Mouse (Mus musculus) gastrocnemius, postnatal 36 days (tissue): ENCODE data around the gene Actn2. TPM values are rescaled to one million over a fixed set of nuclear protein-coding genes. Genes with fewer than 3 reads are reported as not detected.

Experiments used
- DNase-seq, 2 experiments: peaks; one replicate each; pipeline ENCODE4 v3.0.0; 2022
- intact Hi-C: fragments of 180-260 bp; cut with DNase I; formaldehyde crosslinking; loops from one replicate; pipeline ENCODE4 v1.15.1; 2025
- total RNA-seq, 2 experiments: library from RNA; stranded (reverse); gene quantifications; 2 replicates each; pipeline ENCODE4 v1.2.3; 2021

The Actn2 gene
- total RNA-seq, 2 experiments from 2014 or later: 1,044 to 1,453 TPM

GRCm38 (mm10) chr13:12267097-12267496 is 73.5 kb downstream of the Actn2 start:
- no peak for DNase-seq
- intact Hi-C loops: loop anchor here (1.0 kb wide), 1 partner anchor 56 kb away; no protein-coding TSS in a partner anchor

- intact Hi-C loops: no loop called here
- DNase-seq: no peak
Measured at GRCm38 (mm10) chr13:12263996-12264395, 76.6 kb downstream of the Actn2 start.

- intact Hi-C loops: no loop called here
- no peak for DNase-seq
Measured at GRCm38 (mm10) chr13:12261505-12261904, 79.1 kb downstream of the Actn2 start.

DNA sequence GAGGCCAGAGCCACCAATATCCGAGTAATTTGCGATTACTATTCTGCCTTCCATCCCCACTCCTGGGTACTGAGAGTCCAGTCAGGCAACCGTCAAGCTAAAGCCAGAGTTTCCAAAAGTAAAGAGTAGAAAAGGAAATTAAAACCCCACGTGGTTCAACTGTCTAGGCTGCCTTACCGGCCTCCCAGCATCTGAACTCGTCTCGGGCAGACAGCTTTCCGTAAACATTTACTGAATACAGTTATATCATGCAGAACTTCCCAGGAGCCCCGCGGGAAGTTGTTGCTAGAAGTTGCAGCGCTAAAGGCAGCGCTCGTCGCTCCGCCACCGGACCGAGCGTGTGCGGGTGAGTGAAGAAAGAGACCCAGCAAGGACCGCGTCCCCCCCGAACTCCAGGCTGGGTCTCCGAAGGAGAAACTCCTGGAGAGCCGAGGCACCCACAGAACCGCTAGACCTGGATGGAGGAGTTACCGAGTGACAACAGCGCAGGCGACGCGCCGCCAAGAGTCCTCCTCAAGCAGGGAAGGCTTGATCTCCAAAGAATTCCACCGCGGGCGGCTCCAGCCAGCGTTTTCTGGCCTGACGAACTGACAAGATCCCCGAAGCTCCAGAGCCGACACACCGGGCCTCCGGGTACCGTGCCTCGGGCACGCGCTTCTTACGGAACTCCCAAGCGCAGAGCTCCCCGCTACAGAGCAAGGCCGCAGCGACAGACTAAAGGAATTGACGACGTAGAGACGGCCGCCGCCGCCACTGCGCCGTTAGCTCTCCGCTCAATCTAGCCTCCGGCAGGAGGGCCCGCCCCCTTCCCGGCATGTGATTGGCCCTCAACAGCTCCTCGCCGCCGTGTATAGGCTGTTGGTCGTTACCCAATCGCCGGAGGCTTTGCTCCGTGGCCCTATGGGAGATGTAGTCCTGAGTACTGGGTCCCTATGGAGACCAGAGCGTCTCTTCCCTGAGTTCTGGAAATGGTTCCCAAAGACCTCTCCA is 82.9 kb downstream of the Actn2 start, which contains the start of gene Mtr:
TSS of gene Mtr (minus strand) at position 723 of the 990 bp plus-strand sequence.
- DNase-seq: peak; percentile 85 to 93
- intact Hi-C loops: no loop called here

GRCm38 (mm10) chr13:12256871-12257390 is 83.6 kb downstream of the Actn2 start:
- intact Hi-C loops: no loop called here
- DNase-seq: no peak

- intact Hi-C loops: no loop called here
- DNase-seq: no peak
Measured at GRCm38 (mm10) chr13:12255911-12256705, 84.5 kb downstream of the Actn2 start.

DNA sequence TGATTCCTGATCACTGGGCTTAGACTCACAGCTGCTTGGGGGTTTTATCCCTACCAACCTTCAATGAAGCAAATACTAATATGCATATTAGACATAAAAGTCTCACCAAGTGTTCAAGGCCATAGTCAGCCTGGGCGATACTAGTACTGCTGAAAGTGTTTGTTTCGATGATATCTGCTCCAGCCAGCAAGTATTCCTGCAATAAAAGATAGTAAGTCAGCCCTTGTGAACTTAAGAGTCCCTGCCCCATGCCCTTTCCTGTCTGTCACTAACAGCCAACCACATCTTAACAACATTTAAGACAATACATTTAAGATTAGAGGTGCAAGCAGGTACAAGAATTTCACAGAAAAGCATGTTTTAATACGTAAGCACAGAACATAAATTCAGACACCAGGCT is 90.1 kb downstream of the Actn2 start:
- intact Hi-C loops: no loop called here
- DNase-seq: no peak

GRCm38 (mm10) chr13:12249195-12249898 is 91.2 kb downstream of the Actn2 start:
- intact Hi-C loops: no loop called here
- no peak for DNase-seq

GRCm38 (mm10) chr13:12245938-12246337 is 94.6 kb downstream of the Actn2 start:
- no peak for DNase-seq
- intact Hi-C loops: no loop called here

DNA sequence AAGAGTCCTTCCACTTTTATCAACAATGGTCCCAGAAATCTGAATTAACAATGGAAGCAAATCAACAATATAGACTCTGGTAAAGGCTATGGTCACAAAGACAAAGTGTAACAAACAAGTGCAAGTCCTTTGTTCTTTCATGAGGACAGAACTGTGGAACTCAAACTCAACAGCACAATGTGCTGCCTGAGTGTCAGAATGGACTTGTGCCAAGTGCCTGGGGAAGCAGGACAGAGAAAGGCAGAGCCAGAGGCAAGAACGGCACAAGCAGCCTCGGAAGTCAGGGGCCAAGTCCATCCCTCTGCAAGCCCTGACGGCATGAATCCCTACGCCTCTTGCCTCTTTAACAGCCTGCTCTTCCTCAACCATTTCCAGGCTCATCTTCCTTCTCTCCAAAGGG is 96.6 kb downstream of the Actn2 start:
- intact Hi-C loops: no loop called here
- DNase-seq: no peak

DNA sequence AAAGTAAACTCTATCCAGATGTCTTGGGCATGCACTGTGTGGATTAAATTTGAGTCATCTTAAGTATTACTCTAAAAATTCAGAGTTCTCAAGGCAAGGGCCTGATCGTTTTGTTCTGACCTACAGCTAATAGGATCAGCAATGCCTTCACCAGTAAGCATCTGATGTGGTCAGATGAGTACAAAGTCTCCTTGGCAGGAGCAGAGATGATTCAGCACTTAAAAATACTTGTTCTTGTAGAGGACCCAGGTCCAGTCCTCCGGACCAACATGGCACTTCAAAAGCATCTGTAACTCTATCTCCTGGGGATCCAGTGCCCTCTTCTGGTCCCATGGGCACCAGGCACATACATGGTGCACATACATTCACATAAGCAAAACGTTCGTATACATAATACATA is 108.4 kb downstream of the Actn2 start:
- intact Hi-C loops: no loop called here
- no peak for DNase-seq

DNA sequence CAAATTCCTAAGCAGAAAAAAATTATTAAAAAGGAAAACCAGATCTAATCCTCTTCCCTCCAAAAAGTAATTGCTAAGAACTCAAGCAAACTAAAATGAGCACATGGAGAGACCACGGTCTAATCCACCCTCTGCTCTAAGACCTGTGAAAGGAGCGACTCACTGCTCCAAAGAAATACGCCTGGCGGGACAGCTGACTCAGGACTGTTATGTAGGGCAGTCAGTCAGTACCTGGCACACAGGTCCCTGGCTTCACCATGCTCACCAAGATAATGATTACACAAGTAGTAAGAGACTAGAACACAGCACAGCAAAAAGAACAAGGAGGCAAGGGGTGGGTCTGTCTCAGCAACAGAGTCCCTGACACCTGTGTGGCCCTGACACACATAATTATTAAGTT is 112.3 kb downstream of the Actn2 start:
- no peak for DNase-seq

GRCm38 (mm10) chr13:12227606-12228005 is 113.0 kb downstream of the Actn2 start:
- no peak for DNase-seq
- intact Hi-C loops: no loop called here

More for the DNA sequence above, 112.3 kb downstream of the Actn2 start:
- intact Hi-C loops: no loop called here

Other genes with a start within 250 kb of the Actn2 start
- under 1 TPM; 0.10 to 0.12 TPM for gene Ryr2, start 233.8 kb downstream of the Actn2 start, total RNA-seq
- gene Mtr, start 82.6 kb downstream of the Actn2 start, total RNA-seq: 10 to 100 TPM; 14.0 to 14.8 TPM
- gene Heatr1, start 54.3 kb upstream of the Actn2 start, total RNA-seq: 10 to 100 TPM; 13.7 to 14.1 TPM
- gene Lgals8, start 124.2 kb upstream of the Actn2 start, total RNA-seq: 10 to 100 TPM; 24.6 to 30.7 TPM
- under 1 TPM in 1 of 2 experiments, not detected in 1; 0.08 TPM for gene Edaradd, start 179.7 kb upstream of the Actn2 start, total RNA-seq
- gene Ero1lb, start 225.1 kb upstream of the Actn2 start, total RNA-seq: 1 to 10 TPM; 1.2 to 1.3 TPM